Mouse (Mus musculus) fat pad, adult 2 months (tissue): ENCODE measurements at regions not wholly inside any gene's neighbourhood (a gene's known extent, or its start where the extent isn't known, plus 50 kb on each side); places are given as distances from the start of the nearest gene placed in this dataset.

Experiments used
- DNase-seq: peaks from one replicate; pipeline ENCODE4 v3.0.0-alpha.2; 2011; ENCODE audit warnings: low read depth, low spot score; ENCODE audit errors: extremely low read depth

DNA sequence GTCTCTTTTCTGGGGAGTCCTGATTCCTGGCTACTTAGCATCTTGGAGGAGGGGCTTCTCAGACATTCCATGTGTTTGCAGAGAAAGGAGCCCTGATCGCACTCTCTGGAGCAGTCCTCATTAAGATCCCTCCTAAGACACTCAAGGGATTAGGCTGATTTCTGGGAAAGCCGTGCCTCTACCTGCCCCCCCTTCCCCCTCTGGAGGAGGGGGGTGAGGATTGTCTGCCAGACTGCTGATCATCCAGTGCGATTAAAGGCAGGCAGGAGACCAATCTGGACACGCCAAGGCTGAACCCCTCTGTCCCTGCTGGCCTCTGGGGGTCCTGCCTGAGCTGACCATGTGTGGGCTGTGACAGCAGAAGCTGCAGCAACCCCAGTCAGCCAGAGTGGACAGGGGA lies 65.4 kb downstream of the Vegfa start:
- DNase-seq: no peak

DNA sequence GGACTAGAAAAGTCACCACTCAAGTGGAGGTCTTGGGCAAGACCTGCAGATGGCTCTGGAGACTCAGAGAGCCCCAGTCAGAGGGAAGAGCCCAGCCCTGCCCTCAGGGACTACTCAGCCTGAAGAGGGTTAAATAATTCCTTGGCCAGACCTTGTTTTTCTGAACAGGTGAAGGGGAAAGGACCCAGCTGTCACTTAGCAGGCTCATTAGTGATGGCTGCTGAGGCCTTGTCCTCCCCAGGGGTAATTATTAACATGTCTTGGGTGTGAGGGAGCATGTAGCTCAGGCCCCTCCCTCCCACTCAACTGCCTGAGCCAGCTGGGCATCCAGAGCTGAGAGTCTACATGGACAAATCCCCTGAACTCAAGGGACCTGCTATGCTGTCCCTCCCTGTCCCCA lies 68.1 kb downstream of the Vegfa start:
- DNase-seq: no peak

DNA sequence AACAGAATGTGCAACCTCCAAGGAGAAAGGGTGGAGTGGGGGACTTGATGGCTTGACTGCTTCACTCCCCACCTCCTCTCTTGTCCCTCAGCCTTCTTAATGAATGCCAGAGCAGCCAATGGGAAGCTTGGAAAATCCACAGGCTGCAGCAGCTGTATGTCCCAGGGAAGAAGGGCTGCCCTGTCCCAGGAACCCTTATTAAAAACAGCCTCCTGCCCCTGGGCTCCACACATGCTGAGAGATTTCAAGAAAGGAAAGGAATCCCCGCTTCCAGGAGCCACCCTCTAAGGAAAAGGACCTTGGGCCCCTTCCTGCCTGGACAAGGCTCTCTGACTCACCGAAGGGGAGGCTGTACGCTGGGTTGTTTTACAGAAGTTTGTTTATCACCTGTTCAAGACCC lies 68.8 kb downstream of the Vegfa start:
- no peak for DNase-seq

DNA sequence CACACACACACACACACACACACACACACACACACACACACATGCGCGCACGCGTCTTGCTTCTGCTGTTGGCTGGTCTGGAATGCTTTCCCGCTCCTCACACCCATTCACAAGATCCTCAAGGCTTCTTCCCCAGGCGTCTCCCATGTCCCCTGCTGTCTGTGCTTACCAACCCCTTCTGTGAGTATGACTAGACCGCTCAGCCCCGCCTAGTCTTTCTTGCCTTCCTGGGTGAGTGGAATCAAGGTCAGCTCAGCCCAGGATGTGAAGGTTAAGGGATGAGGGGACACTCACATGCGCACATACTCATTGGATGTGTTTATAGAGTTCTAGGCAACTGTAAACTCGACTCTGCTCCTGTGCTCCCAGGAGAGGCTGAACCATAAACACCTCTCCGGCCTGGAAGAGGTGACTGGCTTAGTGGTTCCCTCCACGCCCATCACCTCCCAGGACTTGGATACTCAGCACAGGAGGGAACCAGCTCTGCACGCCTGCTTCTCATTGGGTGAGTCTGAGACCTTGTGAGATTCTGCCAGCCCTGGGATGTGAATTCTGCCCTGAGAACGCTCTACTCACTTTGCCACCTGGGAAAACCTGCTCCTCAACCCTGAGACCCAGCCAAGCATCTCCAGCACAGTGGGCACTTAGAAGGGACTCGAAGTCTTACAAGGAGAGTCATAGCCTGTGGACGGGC lies 70.4 kb downstream of the Vegfa start:
- no peak for DNase-seq

DNA sequence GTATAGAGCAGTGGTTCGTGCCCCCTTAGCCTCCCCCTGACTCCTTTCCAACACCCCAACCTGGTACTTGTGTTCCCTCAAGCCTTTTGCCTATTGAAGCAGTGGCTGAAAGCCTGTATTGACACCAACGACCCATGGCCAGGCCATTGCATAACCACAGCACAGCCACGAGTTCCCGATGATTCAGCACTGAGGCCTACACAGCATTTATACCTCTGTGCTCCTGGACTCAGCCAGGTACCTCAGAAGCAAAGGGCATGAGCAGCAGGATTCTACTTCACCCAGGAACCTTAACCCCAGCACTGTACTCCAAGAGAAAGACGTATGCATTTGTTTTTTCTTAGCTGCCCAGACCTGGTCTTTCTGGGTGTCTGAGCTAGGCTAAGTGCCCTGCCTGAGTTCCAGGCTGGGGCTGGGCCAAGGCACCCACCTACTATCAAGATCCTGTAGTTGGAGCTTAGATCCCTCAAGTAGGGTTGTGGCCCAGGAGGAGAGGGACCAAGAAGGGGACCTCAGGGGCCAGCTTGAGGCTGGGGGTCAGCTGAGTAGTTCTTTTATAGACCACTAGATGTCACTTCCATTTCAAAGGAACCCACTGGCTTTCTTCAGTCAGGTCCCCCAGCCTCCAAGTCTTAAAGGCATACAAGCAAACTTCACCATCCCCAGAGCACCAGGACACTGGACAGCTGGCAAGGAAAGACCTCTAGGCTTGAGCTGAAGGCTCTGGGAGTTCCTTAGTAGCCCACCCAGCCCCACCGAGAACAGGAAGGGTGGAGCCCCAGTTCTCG lies 73.9 kb downstream of the Vegfa start:
- DNase-seq: peak; percentile 8

DNA sequence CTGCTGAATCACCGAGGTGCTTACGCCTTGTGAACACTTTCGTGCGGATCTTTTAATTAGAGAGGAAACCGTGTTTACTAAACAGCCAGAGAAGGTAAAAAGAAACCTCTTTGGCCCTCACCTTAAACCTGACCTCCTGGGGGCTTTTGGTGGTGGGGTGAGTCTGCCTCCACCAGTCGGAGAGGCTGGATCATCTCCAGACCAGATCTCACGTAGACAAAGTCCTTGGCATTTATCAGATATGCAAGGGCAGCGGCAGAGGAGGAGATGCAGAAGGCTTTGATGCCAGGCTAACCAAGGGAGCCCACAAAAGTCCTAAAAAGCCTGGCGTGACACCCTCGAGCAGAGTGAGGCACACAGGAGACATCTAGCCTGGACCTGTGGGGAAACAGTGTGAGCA lies 76.7 kb downstream of the Vegfa start:
- DNase-seq: no peak

DNA sequence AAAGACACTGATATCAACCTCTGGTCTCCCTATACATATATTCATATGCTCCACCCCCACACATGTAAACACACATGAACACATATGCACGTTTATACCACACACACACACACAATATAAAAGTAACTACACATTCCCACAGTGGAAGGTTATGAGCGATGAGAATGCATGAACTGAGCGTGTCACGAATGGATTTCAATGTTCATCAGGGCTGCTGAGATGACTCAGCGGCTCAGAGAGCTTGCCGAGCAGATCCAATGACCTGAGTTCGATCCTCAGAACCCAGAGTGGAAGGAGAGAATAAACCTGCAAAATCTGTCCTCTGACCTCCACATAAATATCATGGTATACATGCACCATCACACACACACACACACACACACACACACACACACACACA lies 77.3 kb downstream of the Vegfa start:
- no peak for DNase-seq

DNA sequence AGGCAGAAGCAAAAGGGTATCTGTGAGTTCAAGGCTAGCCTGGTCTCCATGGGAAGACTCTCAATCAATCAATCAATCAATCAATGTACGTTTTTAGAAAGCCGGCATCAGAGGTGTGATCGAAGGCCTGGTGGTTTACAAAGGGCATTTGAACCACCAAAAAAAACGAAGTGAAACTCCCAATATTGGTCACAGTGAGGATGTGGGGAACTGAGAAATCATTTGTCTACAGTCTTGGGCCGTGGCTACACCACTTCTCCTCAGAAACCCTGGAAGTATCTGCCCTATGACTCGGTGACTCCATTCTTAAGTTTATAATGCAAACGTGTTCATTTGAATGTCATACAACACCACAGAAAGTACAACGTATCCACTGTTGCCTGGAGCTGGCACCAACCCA lies 78.6 kb downstream of the Vegfa start:
- no peak for DNase-seq

DNA sequence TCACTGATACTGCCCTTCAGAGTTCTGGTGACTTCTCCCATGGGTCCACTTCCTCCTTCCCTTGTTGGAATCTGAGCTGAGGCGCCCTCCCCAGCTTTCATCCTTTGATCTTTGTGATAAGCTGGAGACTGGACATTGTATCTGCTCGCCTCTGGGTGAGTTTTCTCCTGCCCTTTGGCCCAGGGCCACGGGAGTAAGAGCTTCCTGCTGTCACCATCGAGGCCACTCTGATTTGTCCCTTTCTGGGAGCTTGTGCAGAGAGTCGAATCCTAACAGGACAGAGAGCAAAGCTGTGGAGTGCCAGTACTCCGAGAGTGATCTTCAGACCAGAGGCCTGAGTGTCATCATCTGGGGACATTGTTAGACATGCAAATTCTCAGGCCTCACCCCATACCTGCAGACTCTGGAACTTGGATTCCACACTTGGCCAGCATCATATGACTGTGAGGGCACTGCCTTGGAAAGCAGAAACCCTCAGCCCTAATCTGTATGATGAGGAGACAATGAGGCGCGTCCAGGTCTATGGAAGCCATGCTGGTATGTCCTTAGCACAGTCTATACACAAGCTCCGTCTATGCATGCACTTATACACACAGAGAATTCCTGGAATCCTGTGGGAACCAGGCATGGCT lies 81.5 kb downstream of the Vegfa start:
- no peak for DNase-seq

DNA sequence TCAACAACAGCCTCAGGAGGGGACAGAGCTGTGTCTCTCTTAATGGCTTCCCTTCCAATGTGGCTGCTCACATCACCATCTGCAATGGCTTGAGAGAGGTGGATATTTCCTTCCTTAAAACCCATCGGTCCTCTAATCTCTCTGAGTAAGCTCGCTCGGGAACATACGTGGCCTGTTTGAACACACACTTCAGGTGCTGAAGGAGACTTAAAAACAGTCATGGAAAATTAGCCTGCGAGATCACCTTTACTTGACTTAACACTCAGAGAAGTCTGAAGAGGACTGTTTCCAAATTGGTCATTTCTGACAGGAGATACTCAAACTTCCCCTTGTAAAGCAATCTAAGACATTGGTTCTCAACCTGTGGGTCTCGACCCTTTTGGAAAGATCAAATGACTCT lies 83.0 kb downstream of the Vegfa start:
- no peak for DNase-seq

DNA sequence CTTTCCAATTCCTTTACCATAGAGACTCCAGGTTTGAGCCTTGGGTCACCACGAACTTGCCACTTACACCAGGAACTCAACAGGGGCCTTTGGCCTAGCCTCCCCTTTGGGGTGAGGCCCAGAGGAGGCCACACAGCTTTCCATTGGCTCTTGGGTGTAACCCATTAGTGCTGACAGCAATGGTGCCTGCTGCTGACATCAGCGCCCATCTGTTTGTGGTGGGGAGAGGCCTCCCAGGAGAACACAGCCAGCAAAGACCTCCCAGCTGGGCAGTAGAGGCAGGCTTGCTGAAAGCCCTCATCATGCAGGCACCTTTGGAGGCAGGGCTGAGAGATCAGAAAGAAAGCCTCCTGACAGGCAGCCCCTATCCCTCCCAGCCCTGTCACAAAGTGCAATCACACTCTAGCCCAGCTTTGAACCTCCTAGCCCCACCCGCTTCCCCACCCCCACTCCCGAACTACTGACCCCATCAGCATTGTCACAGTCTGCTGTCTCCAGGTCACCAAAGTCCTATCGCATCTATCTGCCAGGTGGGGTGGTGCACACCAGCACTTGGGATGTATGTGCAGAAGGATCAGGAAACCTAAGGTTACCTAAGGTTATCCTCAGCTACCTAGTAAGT lies 83.7 kb downstream of the Vegfa start:
- DNase-seq: no peak

DNA sequence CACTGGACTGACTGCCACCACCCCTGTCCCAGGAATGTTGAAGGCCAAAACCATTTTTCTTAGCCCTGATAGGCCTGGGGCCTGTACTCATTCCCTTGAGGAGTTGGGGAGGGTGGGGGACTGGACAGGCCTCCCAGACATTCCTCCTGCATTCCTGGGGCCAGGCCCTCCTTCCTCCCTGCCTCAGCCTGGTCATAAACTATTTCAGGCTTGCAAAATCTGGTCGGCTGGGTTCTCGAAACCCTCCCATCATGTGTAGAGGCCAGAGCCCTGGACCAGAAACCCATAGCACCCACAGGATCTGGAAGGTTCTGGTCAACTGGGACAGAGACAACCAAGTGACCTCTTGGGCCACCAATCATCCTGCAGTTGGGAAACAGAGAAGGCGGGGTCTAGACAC lies 87.2 kb downstream of the Vegfa start:
- DNase-seq: no peak

DNA sequence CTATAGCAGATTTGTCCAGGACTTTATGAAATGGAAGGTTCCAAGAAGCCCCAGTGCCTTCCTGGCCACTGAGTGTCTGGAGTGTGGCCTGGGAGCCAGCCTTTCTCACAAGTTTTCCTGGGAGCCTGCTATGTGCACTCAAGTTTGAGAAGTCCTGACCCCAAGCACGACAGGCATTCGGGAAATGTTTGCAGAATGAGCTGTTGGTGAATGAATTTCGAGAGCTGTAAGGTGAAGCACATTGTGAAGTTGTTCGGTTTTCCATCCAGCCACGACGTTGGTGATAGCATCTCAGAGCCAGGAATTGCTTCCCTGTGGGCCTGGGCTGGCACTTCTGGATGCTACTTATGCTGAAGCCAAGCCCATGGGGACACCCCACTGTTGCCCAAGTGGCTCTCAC lies 88.9 kb downstream of the Vegfa start:
- DNase-seq: no peak

DNA sequence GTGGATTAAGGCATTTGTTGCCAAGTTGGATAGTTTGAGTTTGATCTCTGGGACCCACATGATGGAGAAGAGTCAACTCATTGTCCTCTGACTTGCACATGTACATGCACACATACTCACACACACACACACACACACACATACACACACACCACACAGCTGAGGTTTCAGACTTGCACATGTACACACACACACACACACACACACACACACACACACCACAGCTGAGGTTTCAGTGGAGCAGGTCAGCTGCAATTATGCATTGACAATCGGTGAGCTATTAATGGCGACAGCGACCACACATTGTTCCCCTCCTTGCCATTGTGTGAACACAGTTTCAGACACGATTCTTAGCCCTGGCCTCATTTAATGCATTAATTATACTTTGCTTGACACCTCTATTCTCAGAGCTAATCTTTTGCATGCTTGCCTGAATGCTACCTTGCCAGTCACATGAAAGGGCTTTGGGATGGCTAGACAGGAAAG lies 90.2 kb downstream of the Vegfa start:
- no peak for DNase-seq

DNA sequence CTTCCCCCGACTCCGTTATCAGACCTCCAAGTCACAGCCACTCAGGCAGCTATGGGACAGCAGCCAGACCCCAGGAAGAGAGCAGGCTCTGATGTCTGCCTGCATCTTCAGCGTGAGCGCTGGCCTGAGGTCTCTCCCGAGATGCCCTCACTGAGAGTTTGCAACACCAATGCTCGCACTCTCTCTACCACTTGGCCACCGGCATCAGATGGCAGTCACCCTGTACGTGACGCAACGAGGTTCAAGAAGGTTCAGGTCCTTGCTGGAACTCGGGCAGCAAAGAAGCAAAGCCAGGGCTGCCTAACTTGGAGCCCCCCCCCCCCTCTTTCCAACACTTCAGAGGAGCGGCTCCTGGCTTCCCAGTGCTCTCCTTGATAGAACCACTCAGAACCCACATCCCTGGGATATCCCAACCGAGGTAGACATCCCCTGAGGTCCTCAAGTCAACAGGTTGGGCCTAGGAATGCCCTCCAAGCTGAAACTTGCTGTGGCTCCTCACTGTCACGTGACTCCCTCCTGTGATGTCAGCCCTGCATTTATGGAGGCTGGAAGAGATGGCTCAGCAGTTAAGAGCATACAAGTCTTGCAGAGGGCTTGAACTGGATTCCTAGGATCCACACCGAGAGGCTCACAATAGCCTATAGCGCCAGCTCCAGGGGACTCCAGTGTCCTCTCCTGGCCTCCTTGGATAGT lies 91.9 kb downstream of the Vegfa start:
- DNase-seq: peak; percentile 10

DNA sequence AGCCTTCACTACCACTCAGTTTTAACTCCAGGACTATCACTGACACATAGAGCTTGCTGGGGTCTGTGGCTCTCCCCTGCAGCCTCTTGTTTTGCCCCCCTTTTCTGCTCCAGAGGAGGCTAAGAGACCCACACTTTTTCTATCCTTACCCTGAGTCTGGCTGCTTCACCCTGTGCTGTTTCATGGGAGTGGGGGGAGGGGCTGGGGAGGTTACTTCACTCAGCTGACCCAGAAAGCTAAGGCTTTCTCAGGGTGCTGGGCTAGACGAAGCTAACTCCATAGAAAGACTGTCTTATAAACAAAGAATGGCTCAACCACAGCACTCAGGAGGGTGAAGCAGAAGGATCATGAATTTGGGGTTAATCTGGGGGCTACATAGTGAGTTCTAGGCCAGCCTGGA lies 93.9 kb downstream of the Vegfa start:
- no peak for DNase-seq

DNA sequence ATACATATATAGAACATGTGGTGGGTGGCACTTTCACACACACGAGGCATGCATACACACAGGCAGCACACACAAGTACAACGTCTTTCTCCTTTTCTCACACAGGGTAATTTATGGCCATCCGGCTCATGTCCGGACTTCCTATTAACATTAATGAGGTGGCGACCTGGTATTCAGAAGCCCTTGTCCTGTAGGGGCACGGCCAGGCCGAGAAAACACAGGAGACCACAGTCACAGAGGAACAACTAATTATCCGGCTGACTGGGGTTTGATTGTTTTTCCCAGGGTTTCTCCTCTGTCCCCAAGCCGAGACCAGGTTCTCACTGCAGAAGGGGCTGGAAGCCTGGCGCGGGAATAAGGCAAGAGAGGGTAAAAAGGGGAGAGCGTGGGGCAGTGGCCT lies 95.6 kb downstream of the Vegfa start:
- no peak for DNase-seq

DNA sequence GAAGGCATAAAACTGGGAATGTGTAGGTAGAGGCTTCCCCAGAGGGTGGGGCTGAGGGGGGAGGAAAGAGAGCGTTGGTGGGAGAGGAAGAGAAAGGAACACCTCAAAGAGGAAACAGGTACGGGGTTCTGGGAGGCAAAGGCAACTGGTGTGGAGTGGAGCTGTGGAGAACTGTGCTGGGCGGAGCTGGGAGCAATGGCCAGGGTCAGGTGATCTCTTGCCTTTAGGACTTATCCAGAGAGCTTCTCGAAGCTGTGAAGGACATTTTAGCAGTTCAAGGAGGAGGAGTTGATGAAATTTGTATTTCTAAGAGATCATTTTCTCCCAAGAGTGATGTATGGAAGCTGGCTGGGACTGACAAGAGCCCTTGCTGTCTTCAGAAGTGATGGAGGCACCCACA lies 96.9 kb downstream of the Vegfa start:
- no peak for DNase-seq

DNA sequence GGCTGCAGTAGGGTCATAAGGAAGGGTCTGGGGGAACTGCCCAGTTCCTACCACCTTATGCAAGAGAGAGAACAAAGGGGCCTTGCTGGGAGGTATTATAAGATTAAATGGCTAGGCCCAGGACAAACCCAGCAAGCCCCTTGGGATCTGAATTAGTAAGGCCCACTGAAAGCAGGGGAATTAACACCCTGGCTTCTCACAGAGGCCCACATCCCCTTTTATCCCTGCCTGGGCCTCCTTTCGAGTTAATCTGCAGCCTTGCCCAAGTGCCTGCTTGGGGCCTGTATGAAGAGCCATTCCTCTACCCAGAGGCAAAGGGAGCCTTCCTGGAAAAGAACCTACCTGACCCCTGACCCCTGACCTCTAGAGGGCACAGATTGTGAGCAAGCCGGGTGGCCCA lies 98.2 kb downstream of the Vegfa start:
- no peak for DNase-seq

DNA sequence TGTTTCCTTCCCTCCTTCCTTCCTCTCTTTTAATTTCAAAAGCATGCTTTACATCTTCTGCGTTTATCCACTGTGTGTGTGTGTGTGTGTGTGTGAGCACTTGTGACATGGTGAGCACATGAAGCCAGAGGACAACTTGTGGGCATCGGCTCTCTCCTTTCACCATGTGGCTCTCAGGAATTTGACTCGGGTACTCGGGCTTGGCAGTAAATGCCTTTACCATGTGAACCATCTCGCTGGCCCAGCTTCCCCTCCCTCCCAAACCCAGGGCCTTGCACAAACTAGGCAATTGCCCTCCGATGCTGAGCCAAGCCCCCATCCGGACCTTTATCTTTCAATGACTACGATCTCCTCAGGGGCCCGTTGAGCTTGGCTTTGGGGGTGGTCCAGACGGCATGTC lies 99.1 kb downstream of the Vegfa start:
- no peak for DNase-seq

DNA sequence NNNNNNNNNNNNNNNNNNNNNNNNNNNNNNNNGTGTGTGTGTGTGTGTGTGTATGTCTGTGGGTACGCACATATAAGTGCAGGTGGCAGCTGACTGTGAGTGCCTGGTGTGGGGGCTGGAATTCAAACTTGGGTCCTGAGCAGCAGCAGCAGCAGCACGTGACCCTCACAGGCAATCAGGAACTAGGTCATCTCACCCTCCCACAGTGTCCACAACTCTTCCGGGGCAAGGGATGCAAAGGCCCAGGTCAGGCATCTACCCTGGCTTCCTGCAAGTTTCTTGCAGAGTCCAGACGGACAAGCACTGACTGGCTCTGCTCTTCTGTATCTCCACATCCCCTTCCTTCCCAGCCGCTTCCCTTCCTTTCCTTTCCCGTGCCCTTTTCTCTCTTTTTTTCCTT lies 99.6 kb downstream of the Vegfa start:
- DNase-seq: no peak
